Mouse (Mus musculus) lung, adult 2 months (tissue): ENCODE measurements around the gene Ccl8.

Experiments used
- CTCF ChIP-seq: fragments of 200-500 bp; IDR thresholded peaks from 2 replicates; pipeline ENCODE4 v1.5.1; 2011; ENCODE audit warnings: mild to moderate bottlenecking, low read length, control low read depth; ENCODE audit not compliant: insufficient read depth
- POLR2A ChIP-seq: fragments of 200-500 bp; IDR thresholded peaks from 2 replicates; pipeline ENCODE4 v1.6.1; 2011; ENCODE audit warnings: low read depth, mild to moderate bottlenecking, control low read depth, low read length, borderline replicate concordance; ENCODE audit errors: extremely low read depth

DNA sequence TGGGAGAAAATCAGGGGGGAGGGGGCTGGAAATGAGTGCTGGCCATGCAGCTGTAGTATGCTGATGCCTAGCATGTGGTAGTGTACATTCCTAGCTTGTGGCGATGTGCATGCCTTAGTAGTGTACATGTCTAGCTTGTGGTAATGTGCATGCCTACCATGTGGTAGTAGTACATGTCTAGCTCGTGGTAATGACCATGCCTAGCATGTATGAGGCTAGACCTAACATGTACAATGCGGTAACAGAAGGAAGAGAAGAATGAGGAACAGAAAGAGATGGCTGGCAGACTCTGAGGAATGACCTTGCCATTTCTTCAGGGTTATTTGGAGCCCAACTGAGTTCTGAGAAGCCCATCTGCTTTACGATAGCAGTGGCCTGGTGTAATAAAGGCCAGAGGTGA lies 13.9 kb upstream of the Ccl8 start:
- TF ChIP-seq POLR2A (no peak), CTCF (no peak)
